Mouse (Mus musculus) midbrain, embryonic 16.5 days (tissue): Measurements from ENCODE around the gene Otulin. TPM values are rescaled to one million over a fixed set of nuclear protein-coding genes. Genes with fewer than 3 reads are reported as not detected.

Experiments
- ATAC-seq: fragments of 200-750 bp; cut with Nextera tagmentation; 2 replicates; pipeline ENCODE4 v1.8.0; 2017; ENCODE audit warnings: moderate TSS enrichment
- H3K27ac ChIP-seq: fragments of 300-500 bp; sonication (generic); 2 replicates; pipeline ENCODE4 v1.5.1; 2014; ENCODE audit warnings: mild to moderate bottlenecking, low read length, mixed read lengths
- H3K27me3 ChIP-seq: fragments of 300-500 bp; sonication (generic); 2 replicates; pipeline ENCODE4 v1.6.1; 2014; ENCODE audit warnings: low read depth, low read length, mixed read lengths; ENCODE audit not compliant: control insufficient read depth, insufficient read depth
- H3K36me3 ChIP-seq: fragments of 300-500 bp; sonication (generic); 2 replicates; pipeline ENCODE4 v1.6.1; 2014; ENCODE audit warnings: mild to moderate bottlenecking, low read length, moderate library complexity, mixed read lengths; ENCODE audit not compliant: control insufficient read depth, insufficient read depth
- H3K4me1 ChIP-seq: fragments of 300-500 bp; sonication (generic); 2 replicates; pipeline ENCODE4 v1.6.1; 2014; ENCODE audit warnings: mild to moderate bottlenecking, low read length, mixed read lengths; ENCODE audit not compliant: control insufficient read depth, insufficient read depth
- H3K4me2 ChIP-seq: fragments of 300-500 bp; sonication (generic); 2 replicates; pipeline ENCODE4 v1.6.1; 2014; ENCODE audit warnings: mild to moderate bottlenecking, low read length, mixed read lengths
- H3K4me3 ChIP-seq: fragments of 300-500 bp; sonication (generic); 2 replicates; pipeline ENCODE4 v1.5.1; 2014; ENCODE audit warnings: low read depth, mild to moderate bottlenecking, low read length, moderate library complexity, mixed read lengths
- H3K9ac ChIP-seq: fragments of 300-500 bp; sonication (generic); 2 replicates; pipeline ENCODE4 v1.6.1; 2014; ENCODE audit warnings: low read depth, low read length, mixed read lengths
- H3K9me3 ChIP-seq: fragments of 300-500 bp; sonication (generic); replicated peaks from 2 replicates; pipeline ENCODE4 v1.6.1; 2014; ENCODE audit warnings: mild to moderate bottlenecking, low read length, mixed read lengths; ENCODE audit not compliant: control insufficient read depth, poor library complexity, severe bottlenecking
- WGBS: fragments of 180-500 bp; shearing (Covaris S2); extraction: QIAGEN DNeasy Blood & Tissue Kit; methylation state at CpG from one replicate; pipeline ENCODE4 v1.1.7; 2014; 5-methylcytosine and 5-hydroxymethylcytosine counted together
- polyA plus RNA-seq: library from polyadenylated mRNA; unstranded; fragments of >200 nt; fragmentation: Nextera tagmentation; extraction: Ambion mirVana; gene quantifications from 2 replicates; pipeline ENCODE4 v1.2.1, GENCODE M21; 2015

Gene Otulin
- polyA plus RNA-seq, result 20.7 and 21.6 TPM in 2 replicates

DNA sequence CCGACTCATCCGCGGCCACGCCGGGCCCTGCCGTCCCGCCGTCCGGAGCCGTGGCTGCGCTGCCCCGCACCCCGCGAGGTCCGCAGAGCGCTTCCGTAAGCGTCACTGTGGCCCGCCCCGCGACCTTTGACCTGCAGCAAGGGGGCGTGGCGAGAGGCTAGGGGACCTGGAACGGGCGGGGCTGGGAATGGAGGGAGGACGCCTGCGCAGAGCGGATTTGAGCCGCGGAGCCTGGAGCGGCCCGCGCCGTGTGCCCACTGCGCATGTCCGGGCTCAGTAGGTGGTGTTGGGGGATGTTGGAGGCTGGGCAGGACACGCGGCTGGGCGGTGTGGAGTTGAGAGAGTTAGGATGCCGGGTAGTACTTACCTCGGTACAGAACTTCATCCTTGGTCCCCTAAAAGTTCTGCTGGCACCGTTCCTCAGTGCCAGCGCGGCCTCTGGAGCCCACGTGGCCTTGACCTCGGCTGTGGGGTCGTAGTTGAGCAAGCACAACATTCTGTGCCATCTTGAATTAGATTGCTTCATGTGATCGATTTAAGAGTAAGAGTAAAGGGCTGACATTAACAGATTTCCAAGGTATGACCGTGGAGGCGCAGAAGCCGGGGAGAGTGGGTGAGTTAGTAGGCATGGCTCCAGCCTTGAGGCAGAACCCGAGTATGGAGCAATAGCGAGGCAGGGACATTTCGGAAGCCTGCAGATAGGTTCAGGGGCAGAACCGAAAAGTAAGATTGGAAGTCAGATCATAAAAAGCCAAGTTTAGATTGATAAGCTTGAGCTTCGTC is at the start of gene Otulin:
TSS of gene Otulin (minus strand) at position 93 of the 783 bp plus-strand sequence.
- H3K4me3 ChIP-seq, result peak within 1 kb of the TSS; percentile 91
- peak; percentile 98 for ATAC-seq
- 6% methylated on average over 56 of the region's 56 CpGs for WGBS

DNA sequence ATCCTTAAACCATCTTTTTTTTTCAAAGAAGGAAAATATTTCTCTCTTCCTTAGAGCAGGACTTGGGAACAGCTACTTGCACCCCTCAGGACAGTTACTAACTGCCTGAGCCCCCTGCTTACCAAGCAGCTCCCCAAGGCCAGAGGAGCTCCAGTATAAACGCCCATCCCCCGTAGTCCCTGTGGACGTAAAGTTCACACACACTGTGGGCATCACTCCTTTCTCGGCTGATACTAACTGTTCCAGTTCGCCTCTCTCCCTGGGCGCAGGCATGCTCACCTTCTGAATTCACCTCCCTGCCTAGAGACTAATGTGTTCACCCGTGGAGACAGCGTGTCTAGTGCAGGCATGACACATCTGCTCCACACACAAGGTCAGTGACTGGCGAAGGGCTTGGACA is 48.0 kb upstream of the Otulin start:
- 84% methylated on average over 9 of the region's 9 CpGs for whole genome bisulfite sequencing
- Histone ChIP-seq H3K27me3 (no peaks in the 10 kb centered on the region), H3K4me3 (no peak overlapping the region), H3K4me2 (no peak overlapping the region), H3K9me3 (no peaks in the 10 kb centered on the region), H3K4me1 (peaks cover 9% of the 10 kb centered on the region; the same call in 1 of the 2 replicates), H3K36me3 (no peaks in the 10 kb centered on the region), H3K27ac (no peak overlapping the region), H3K9ac (no peak overlapping the region)
- ATAC-seq, result no peak

More for the DNA sequence above, at the start of gene Otulin:
- Histone ChIP-seq H3K27me3 (no peaks in the 10 kb centered on the region), H3K9ac (peak within 1 kb of the TSS; percentile 75), H3K9me3 (no peaks in the 10 kb centered on the region), H3K4me2 (peak within 1 kb of the TSS; percentile 87), H3K4me1 (peaks cover 19% of the 10 kb centered on the region), H3K36me3 (no peaks in the 10 kb centered on the region), H3K27ac (peak within 1 kb of the TSS; percentile 74)

DNA sequence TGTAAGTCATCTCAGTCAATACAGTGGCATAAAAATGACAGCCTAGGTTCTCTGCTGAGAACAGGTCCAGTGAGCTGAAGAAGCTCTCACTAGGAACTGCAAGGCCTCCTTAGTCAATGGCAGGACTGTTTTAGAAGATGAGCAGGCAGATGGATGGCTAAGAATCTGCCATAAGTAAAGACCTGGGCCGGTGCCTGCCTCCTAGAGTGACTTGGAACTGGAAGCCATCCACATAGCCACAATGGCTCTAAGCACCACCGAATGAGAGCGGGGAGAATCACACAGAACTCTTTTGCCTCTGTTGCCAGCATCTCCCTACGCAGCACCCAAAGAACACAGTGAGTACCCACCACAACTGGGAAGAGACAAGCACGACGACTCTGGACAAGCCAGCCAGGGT is 47.3 kb upstream of the Otulin start:
- Histone ChIP-seq H3K36me3 (no peaks in the 10 kb centered on the region), H3K4me2 (no peak overlapping the region), H3K4me1 (peaks cover 9% of the 10 kb centered on the region; the same call in 1 of the 2 replicates), H3K27me3 (no peaks in the 10 kb centered on the region), H3K27ac (no peak overlapping the region), H3K9me3 (no peaks in the 10 kb centered on the region), H3K4me3 (no peak overlapping the region), H3K9ac (no peak overlapping the region)
- WGBS, result 88% methylated on average over 6 of the region's 6 CpGs
- ATAC-seq, result no peak

DNA sequence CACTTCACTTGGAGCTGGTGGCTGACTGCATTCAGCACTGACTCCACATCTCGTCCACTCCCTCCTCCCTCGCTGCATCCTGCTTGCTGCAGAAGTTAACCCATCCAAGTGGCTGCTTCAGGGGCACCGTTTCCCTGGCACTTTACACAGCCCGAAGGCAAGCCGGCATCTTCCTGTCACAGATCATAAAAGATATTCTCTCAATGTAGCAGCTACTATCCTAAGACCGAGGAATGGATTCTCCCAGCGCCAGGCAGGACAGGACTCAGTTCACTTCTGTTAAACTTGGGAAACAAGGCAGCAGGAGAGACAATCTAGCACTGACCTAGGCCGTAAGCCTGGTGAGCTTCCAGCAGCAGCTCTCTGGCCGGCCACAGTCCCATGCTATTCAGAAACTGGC is 45.7 kb upstream of the Otulin start:
- ATAC-seq, result no peak; the same call in 1 of the 2 replicates
- no peak overlapping the region for H3K4me2 ChIP-seq
- no peak overlapping the region for H3K27ac ChIP-seq
- WGBS, result 49% methylated on average over 9 of the region's 9 CpGs
- no peaks in the 10 kb centered on the region for H3K27me3 ChIP-seq
- no peak overlapping the region for H3K4me3 ChIP-seq
- H3K4me1 ChIP-seq, result peaks cover 12% of the 10 kb centered on the region
- no peak overlapping the region for H3K9ac ChIP-seq
- H3K9me3 ChIP-seq, result no peaks in the 10 kb centered on the region
- H3K36me3 ChIP-seq, result no peaks in the 10 kb centered on the region

DNA sequence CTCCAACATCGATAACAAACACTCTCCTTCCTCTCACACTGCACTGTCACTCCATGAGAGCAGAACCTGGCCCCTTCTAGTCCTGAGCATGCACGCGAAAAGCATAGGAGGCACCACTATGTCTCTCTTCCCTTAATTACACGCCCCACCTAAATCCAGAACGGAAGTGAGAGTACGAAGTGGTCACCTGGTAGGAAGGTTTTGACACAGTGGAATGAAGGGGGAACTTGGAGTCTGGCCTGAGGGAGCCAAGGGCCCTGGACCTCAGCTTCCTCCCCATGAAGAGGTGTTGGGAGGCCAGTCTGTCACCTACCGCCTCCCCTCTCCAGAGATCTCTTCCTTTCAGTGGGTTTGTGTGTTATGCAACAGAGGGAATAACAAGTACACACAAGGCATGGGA is 44.6 kb upstream of the Otulin start:
- Histone ChIP-seq H3K9me3 (no peaks in the 10 kb centered on the region), H3K27ac (no peak overlapping the region), H3K4me1 (peaks cover 9% of the 10 kb centered on the region), H3K27me3 (no peaks in the 10 kb centered on the region), H3K9ac (no peak overlapping the region), H3K4me2 (no peak overlapping the region), H3K4me3 (no peak overlapping the region), H3K36me3 (no peaks in the 10 kb centered on the region)
- ATAC-seq, result no peak
- 95% methylated on average over 7 of the region's 7 CpGs for WGBS

DNA sequence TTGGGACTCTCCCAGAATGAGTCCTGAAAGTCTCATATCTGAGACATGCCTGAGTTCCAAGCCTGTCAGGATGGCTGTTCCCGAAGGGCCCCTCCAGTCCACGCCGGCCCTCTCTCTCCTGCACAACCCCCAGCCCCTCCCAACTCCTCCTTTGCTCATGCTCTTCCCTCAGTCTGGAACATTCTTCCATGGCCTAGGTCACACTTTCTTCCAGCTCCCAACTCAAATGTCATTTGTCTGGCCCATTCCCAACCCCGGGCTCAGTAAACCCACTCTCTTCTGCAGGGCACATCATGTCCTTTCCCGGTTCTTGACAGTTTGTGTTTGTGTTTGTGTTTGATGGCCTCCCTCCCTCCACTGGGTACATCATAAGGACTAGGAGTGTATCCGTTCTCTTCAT is 43.5 kb upstream of the Otulin start:
- no peak for ATAC-seq
- no peak overlapping the region for H3K4me2 ChIP-seq
- no peak overlapping the region for H3K27ac ChIP-seq
- H3K4me1 ChIP-seq, result peaks cover 9% of the 10 kb centered on the region
- no peaks in the 10 kb centered on the region for H3K27me3 ChIP-seq
- H3K36me3 ChIP-seq, result no peaks in the 10 kb centered on the region
- no peaks in the 10 kb centered on the region for H3K9me3 ChIP-seq
- no peak overlapping the region for H3K9ac ChIP-seq
- 85% methylated on average over 6 of the region's 6 CpGs for WGBS
- H3K4me3 ChIP-seq, result no peak overlapping the region

DNA sequence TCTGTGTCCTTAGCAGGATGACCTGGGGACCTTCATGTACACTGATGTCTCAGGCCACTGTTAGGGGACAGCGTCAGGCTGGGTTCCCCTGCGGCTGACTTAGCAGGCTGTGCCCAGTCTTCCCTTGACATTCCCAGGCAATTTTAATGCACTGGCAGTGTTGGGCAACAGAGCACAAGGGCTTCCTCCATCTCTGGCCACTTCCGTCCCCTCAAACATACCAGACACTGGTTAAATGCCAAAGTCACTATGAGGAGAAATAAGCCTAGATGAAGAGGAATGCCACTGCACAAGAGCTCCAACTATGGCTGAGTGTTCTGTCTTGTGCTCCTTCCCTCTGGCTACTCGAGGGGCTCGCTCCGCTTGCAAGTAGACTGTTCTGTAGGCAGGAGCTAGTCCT is 42.7 kb upstream of the Otulin start:
- no peaks in the 10 kb centered on the region for H3K27me3 ChIP-seq
- no peak overlapping the region for H3K4me2 ChIP-seq
- WGBS, result 93% methylated on average over 6 of the region's 6 CpGs
- H3K9ac ChIP-seq, result no peak overlapping the region
- no peaks in the 10 kb centered on the region for H3K9me3 ChIP-seq
- H3K4me3 ChIP-seq, result no peak overlapping the region
- peaks cover 9% of the 10 kb centered on the region for H3K4me1 ChIP-seq
- ATAC-seq, result no peak
- no peak overlapping the region for H3K27ac ChIP-seq
- H3K36me3 ChIP-seq, result no peaks in the 10 kb centered on the region

DNA sequence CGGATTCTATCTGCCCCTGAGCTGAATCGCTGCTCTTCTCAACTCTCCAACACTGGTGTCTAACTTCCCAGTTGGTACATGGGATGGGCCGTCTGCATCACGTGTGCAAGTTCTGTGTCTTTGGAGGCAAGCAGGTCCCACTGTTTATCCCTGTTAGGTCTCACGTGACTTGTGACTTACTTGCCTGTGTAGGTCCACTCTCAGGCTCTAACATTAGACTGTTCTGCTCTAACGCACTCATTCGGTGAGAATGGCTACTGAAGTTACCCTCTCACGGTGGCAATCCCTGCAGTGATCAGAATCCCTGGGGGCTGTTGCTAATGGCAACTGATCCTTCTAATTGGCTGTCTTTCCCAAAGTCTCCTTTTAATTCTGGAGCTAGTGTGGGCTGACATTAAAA is 41.8 kb upstream of the Otulin start:
- H3K9ac ChIP-seq, result no peak overlapping the region
- no peak overlapping the region for H3K4me2 ChIP-seq
- H3K9me3 ChIP-seq, result no peaks in the 10 kb centered on the region
- WGBS, result 41% methylated on average over 8 of the region's 8 CpGs
- no peaks in the 10 kb centered on the region for H3K36me3 ChIP-seq
- H3K27me3 ChIP-seq, result no peaks in the 10 kb centered on the region
- H3K4me3 ChIP-seq, result no peak overlapping the region
- no peak for ATAC-seq
- no peak overlapping the region for H3K27ac ChIP-seq
- H3K4me1 ChIP-seq, result peaks cover 9% of the 10 kb centered on the region

DNA sequence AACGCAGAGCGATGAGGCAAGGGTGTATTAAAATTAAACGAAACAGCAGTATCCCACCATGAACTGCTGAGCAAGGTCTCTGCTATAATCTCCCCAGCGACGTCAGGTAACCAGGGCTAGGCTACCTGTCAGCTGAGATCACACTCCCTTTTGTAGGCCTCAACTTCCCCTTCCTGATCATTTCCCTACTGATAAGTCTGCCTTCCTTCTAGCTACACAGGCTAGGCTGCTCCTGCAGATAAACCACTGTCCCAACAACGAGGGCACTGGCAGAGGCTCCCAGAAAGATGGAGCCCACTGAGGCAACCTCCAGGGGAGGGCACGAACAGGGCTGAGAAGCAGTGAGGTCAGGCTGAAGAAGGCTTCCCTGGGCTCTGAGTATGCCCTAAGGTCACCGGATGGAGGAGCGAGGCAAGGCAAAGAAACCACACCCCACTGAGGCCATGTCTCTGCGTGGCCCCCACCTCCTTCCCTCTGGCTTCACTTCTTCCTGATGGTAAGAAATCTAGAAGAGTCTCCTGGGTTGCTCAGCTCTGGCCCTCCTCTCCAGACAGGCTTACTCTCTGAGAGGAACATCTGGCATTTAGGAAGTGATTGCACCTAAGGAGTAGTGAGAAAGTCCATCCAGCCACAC is 41.2 kb upstream of the Otulin start:
- Histone ChIP-seq H3K4me3 (no peak overlapping the region), H3K9me3 (no peaks in the 10 kb centered on the region), H3K27ac (no peak overlapping the region), H3K9ac (no peak overlapping the region), H3K4me1 (peaks cover 7% of the 10 kb centered on the region), H3K4me2 (no peak overlapping the region), H3K27me3 (no peaks in the 10 kb centered on the region), H3K36me3 (no peaks in the 10 kb centered on the region)
- 92% methylated on average over 10 of the region's 10 CpGs for WGBS
- ATAC-seq, result no peak
